Mouse (Mus musculus): ENCODE results near the gene Col15a1.

DNA sequence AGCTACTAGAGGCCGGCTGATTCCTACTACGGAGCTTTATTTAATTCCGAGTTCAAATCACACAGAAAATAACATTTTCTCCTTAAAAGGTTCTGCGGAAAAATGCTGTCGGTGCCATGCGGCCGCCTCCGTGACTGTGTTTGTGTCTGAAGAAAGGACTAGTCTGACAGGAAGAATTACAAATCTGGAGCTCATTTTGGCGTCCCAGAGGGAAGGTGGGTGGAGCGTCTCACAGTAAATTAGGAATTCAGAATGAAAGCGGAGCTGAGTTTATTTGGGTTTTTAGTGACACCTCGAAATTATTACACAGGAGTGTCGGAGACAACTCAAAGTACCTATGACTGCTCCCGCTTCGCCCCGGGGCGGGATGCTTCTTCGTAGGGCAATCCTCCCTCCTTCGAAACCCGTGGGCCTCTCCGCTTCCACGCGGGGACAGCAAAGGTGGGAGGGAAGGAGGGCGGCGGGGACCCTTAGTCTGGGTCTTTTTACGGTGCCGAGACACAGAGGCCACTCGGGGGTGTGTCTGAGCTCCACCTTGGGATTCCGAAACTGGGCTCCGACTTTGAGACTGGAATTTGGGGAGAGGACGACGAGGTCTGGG lies 144.2 kb downstream of the Col15a1 start:
- TF ChIP-seq CTCF (IDR thresholded peaks at IDR 0.05; ENCODE audit: low read depth) (no peak), EP300 (IDR thresholded peaks at IDR 0.05; ENCODE audit: low read depth) (no peak)
